Mouse (Mus musculus) left cerebral cortex, postnatal 4 days (tissue): ENCODE data around the gene Ddn. TPM values are rescaled to one million over a fixed set of nuclear protein-coding genes. Genes with fewer than 3 reads are reported as not detected.

Experiments used
- DNase-seq: peaks from one replicate; pipeline ENCODE4 v3.0.0-alpha.2; 2022
- intact Hi-C: fragments of 180-260 bp; cut with DNase I; formaldehyde crosslinking; loops from one replicate; pipeline ENCODE4 v1.15.1; 2025
- total RNA-seq, 2 experiments: library from RNA; stranded (reverse); gene quantifications; 2 replicates each; pipeline ENCODE4 v1.2.3; 2021

The Ddn gene
- total RNA-seq, result 100 to 1,000 TPM; 113 to 118 TPM

GRCm38 (mm10) chr15:98809390-98809789, at the start of gene Ddn:
Gene Ddn (minus strand): TSS chr15:98809490.
- no peak for DNase-seq
- intact Hi-C loops, result no loop called here

DNA sequence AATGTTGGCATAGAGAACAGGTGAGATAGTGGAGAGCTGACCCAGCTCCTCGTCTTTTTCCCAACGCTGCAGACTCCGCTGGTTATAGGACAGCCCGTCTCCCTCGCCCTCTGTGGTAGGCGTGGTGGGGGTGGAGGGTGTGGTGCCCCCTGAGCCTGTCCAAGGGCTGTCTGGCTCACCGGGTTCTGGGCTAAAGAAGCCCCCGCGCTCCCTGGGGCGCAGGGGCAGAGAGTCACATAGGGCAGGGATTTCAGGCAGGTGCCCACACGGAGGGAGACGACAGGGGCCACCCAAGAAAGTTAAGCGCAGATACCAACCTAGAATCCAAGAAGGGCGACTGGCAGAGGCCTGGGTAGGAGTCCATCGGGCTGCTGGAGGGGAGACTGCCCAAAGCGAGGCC, 44.9 kb upstream of the Ddn start:
- no peak for DNase-seq
- intact Hi-C loops, result no loop called here

GRCm38 (mm10) chr15:98853161-98853937, 44.1 kb upstream of the Ddn start:
- no peak for DNase-seq
- intact Hi-C loops, result no loop called here

GRCm38 (mm10) chr15:98852733-98853132, 43.4 kb upstream of the Ddn start:
- DNase-seq, result no peak
- intact Hi-C loops, result no loop called here

DNA sequence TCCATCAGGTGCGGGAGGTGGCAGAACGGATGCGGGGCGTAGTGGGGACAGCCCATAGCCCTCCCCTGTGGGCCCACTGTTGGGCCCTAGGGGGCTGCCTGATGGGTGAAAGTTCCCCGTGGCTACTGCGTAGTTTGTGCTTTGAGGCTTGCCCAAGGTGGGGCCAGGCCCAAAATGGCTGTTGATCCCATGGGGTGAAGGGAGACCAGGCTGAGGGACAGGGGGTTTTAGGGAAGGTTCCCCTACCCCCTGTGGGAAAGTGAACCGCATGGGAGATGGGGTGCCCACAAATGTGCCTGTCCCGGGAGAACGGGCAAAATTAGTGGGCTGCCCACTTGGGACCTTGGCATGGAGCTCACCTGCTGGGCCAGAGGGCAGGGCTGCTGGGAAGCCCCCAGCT, 42.8 kb upstream of the Ddn start:
- DNase-seq, result no peak
- intact Hi-C loops, result no loop called here

DNA sequence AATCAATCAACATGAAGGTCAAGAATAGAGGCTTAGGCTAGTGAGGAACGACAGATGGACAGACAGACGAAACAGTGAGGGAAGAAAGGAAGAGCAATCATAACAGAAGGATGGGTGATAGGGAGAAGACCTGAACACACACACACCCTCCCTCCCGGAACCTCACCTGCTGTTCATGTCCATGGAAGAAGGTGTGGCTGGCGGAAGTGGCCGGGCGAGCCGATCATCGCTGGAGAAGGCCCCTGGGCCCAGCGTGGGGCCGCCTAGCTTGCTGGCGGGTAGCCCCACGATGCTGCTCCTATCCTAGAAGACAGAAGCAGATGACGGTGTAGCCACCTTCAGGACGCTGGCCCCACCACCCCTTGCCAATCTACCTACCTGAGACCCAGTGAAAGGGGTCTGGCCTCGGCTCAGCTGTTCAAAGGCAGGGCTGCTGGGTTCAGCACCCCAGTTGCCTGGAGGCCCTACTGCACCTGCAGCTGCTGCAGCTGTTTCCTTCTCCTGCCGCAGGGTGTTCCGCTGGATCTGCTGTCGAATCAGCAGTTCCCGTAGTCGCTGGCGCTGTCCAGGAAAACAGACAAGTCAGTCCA, 42.0 kb upstream of the Ddn start:
- intact Hi-C loops, result no loop called here

DNA sequence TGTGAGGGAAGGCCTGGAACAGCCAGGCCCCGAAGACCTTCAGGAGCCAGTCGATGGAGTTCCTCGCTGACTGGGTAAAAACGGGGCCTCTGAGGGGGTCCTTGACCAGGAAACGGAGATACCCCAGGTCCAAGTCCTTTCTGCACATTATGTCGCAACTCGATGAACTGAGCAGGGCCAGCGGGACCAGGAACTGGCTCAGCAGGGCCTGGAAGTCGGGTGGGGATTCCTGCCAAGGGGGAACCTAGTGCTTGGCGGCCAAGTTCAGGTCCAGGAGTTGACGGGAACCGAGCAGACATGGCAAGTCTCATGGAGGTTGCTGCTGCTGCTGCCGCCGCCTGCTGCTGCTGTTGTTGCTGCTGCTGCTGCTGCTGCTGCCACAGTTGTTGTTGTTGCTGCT, 41.4 kb upstream of the Ddn start:
- DNase-seq, result no peak
- intact Hi-C loops, result no loop called here

More for the DNA sequence above, 42.0 kb upstream of the Ddn start:
- no peak for DNase-seq

GRCm38 (mm10) chr15:98849956-98850600, 40.8 kb upstream of the Ddn start:
- intact Hi-C loops, result no loop called here
- DNase-seq, result no peak

DNA sequence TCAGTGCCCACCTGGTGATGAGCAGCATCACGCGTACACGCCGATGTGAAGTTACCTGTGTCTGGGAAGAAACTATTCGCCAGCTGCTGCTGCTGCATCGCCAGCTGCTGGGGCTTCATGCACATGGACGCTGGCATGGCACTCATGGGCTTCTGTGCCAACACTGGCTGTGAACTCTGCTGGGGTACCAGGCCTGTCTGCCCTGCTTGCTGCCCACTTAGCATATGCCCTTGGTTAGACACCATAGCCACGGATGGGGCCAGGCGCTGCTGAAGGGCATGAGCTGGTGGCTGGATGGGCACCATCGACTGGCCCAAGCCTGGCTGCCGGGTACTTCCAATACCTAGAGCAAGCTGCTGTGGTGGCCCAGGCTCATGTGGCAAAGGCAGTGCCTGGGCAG, 39.9 kb upstream of the Ddn start:
- intact Hi-C loops, result no loop called here
- DNase-seq, result no peak

GRCm38 (mm10) chr15:98846140-98846539, 36.9 kb upstream of the Ddn start:
- intact Hi-C loops, result no loop called here

DNA sequence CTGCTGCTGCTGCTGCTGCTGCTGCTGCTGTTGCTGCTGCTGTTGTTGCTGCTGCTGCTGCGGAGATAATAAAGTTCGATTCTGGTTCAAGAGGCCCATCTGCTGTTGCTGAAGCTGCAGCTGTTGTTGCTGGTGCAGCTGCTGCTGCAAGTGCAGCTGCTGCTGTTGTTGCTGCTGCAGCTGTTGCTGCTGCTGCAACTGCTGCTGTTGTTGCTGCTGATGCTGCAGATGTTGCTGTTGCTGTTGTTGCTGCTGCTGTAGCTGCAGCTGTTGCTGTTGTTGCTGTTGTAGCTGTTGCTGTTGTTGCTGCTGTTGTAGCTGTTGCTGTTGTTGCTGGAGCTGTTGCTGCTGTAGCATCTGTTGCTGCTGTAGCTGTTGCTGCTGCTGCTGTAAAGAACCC, 35.9 kb upstream of the Ddn start:
- DNase-seq, result no peak
- intact Hi-C loops, result no loop called here

More at GRCm38 (mm10) chr15:98846140-98846539, 36.9 kb upstream of the Ddn start:
- DNase-seq, result no peak

DNA sequence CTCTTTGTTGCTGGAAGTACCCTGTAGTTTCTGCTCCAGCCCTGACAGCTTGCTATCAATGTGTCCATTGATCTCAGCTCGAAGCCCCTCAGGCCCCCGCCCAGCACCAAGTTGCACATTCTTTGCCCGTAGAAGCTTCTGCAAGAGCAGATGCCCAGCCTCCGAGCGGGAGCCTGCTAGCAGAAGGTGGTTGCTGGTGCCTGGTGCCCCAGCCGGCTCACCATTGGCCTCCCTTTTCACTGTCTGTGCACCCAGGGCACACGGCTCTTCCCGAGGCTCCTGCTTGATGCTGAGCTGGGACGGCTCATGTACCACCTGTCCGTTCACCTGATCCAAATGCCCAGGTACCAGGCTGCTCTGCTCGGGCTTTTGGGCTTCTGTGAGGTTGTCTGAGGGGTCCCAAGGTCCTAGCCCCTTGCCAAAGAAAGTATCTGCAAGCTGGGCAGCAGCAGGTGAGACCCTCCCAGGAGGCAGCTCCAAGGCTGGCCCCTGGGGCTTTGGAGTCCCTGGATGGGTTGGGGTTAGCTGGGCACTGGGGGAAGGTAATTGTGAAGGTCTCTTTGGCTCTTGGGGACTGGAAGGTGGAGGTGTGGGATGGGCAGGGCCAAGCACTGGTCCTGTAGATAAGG, 34.4 kb upstream of the Ddn start:
- no peak for DNase-seq
- intact Hi-C loops, result no loop called here

- intact Hi-C loops, result no loop called here
These were observed 30.6 kb upstream of the Ddn start for GRCm38 (mm10) chr15:98839671-98840585.

GRCm38 (mm10) chr15:98839161-98839560, 29.9 kb upstream of the Ddn start:
- intact Hi-C loops, result no loop called here
- DNase-seq, result no peak

More at GRCm38 (mm10) chr15:98839671-98840585, 30.6 kb upstream of the Ddn start:
- DNase-seq, result no peak

- no peak for DNase-seq
- intact Hi-C loops, result no loop called here
These were observed 28.4 kb upstream of the Ddn start for GRCm38 (mm10) chr15:98837743-98838103.

DNA sequence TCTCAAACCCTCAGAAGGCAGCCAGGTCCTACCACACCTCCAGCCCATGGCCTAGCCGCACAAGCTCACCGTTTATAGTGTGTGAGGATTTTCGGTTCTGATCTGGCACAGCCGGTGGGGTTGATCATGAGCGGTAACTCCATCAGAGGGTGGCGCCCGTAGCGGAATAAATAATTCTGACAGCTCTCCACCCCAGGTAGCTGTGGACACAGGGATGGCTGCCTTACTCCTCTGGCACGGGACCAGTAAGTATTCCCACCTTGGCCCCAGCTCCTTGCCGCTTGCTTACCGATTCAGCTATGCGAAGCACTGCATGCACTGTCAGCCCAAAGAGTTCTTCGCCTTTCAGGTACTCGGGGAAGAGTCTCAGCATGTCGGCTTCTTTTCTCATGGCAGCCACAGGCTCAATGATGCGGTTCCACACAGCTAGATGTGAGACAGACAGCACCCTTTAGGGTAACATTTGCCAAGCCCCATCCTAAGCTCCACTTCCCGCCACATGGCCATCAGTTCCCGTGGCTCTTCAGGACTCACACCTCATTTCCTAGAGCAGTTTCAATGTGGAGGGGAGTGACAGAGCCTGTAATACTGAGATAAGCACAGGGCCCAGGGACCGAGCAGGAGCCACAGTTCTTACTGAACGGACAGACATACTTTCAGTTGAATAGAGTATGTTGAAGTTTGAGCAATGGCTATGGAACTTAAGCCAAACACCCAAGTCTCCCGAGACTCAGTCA, 27.9 kb upstream of the Ddn start:
- DNase-seq, result no peak
- intact Hi-C loops, result no loop called here

DNA sequence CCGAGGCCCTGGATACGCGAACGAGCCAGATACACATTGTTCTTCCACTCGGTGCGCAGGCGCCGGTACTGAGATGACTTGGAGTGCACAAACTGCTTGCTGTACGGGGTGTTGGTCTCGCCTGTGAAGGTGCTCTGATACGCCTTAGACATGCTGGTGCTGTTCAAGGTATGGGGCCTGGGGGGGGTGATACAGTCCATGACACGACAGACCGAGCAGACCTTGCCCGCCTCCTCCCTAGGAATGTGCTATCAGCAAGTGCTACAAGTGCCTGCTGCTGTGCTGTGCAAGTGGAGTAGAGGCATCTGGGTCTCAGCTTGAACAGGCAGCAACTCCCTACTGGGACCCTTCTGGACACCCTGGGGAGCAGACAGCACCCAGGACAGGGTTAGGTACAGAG, 26.0 kb upstream of the Ddn start:
- DNase-seq, result no peak
- intact Hi-C loops, result no loop called here

DNA sequence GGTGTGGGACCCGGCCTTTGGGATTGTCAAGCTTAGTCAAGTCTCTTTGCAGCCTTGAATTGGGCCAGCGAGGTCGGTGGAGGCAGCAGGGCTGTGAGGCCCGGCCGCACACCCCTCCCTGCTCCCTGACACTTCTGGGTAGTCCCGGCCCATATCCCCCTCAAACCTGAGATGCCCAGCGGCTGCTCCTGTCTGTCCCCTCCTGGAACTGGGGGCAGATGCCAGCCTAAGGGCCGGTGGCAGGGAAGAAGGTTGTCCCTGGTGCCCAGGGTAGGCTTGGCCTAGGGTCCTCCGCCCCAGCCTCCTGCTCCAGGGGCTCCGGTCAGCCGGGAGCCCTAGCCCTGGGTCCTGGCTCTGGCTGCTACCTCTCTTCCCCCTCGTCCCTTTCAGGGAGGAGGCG, 24.8 kb upstream of the Ddn start:
- intact Hi-C loops, result loop anchor here (5.0 kb wide), 1 partner anchor 33 kb away; no protein-coding TSS in a partner anchor
- no peak for DNase-seq

DNA sequence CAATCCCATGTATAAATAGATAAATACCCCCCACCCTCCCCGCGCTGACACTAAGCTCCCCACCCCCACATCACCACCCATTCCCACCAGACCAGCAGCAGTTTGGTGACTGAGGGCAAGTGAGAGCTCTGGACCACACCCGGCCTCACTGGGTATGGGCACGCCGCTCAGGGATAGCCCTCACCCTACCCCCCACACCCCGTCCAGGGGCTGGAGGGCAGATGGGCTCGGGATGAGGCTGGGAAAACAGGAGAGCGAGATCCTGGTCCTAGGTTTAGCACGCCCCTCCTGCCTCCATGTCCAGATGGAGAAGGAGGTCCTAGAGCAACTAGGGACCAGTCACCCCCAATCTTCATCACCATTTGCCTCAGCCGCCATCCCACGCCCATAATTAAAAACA, 24.0 kb upstream of the Ddn start:
- intact Hi-C loops, result loop anchor here (5.0 kb wide), 1 partner anchor 34 kb away; no protein-coding TSS in a partner anchor
- no peak for DNase-seq
